Mouse (Mus musculus) urinary bladder, adult 18-20 months (tissue): Measurements from ENCODE around the gene Prdm10.

Source experiments
- DNase-seq, 2 experiments: peaks; one replicate each; pipeline ENCODE4 v3.0.0; 2022; ENCODE audit warnings: low spot score in 2 of 2, mixed read lengths in 2 of 2

The Prdm10 gene

GRCm38 (mm10) chr9:31301526-31302311, 21.4 kb downstream of the Prdm10 start:
- no peak for DNase-seq

- DNase-seq = no peak
Measured at GRCm38 (mm10) chr9:31304358-31304757, 24.0 kb downstream of the Prdm10 start.

- no peak for DNase-seq
Measured at GRCm38 (mm10) chr9:31305117-31305516, 24.8 kb downstream of the Prdm10 start.

GRCm38 (mm10) chr9:31305807-31306206, 25.5 kb downstream of the Prdm10 start:
- DNase-seq = no peak

- DNase-seq = no peak
Measured at GRCm38 (mm10) chr9:31307232-31307631, 26.9 kb downstream of the Prdm10 start.

GRCm38 (mm10) chr9:31309041-31309440, 28.7 kb downstream of the Prdm10 start:
- DNase-seq = no peak

- DNase-seq = no peak
Measured at GRCm38 (mm10) chr9:31310662-31311061, 30.3 kb downstream of the Prdm10 start.

GRCm38 (mm10) chr9:31313876-31314275, 33.5 kb downstream of the Prdm10 start:
- no peak for DNase-seq

GRCm38 (mm10) chr9:31315983-31316382, 35.6 kb downstream of the Prdm10 start:
- DNase-seq = no peak

GRCm38 (mm10) chr9:31318956-31319355, 38.6 kb downstream of the Prdm10 start:
- no peak for DNase-seq

GRCm38 (mm10) chr9:31320734-31321133, 40.4 kb downstream of the Prdm10 start:
- DNase-seq = peak in 1 of 2 experiments; percentile 36

GRCm38 (mm10) chr9:31321526-31321925, 41.2 kb downstream of the Prdm10 start:
- peak in 1 of 2 experiments; percentile 41 for DNase-seq

- DNase-seq = no peak
Measured at GRCm38 (mm10) chr9:31322090-31322489, 41.8 kb downstream of the Prdm10 start.

GRCm38 (mm10) chr9:31330816-31331215, 50.5 kb downstream of the Prdm10 start:
- no peak for DNase-seq

- no peak for DNase-seq
Measured at GRCm38 (mm10) chr9:31331246-31331645, 50.9 kb downstream of the Prdm10 start.

GRCm38 (mm10) chr9:31331906-31332305, 51.6 kb downstream of the Prdm10 start:
- DNase-seq = no peak

GRCm38 (mm10) chr9:31332826-31333225, 52.5 kb downstream of the Prdm10 start:
- no peak for DNase-seq

GRCm38 (mm10) chr9:31334991-31335390, 54.7 kb downstream of the Prdm10 start:
- DNase-seq = no peak

GRCm38 (mm10) chr9:31344289-31344831, 64.0 kb downstream of the Prdm10 start:
- DNase-seq = no peak

GRCm38 (mm10) chr9:31346575-31347080, 66.3 kb downstream of the Prdm10 start:
- DNase-seq = no peak

- no peak for DNase-seq
Measured at GRCm38 (mm10) chr9:31348458-31348857, 68.1 kb downstream of the Prdm10 start.

GRCm38 (mm10) chr9:31348915-31349314, 68.6 kb downstream of the Prdm10 start:
- DNase-seq = peak; percentile 43 to 67

- no peak for DNase-seq
Measured at GRCm38 (mm10) chr9:31352716-31353115, 72.4 kb downstream of the Prdm10 start.
